Mouse (Mus musculus) ES-CJ7 (cell line): ENCODE data around the gene Golga5.

Experiments
- DNase-seq: peaks from one replicate; pipeline ENCODE4 v3.0.0; 2011; ENCODE audit warnings: low read depth, low spot score

Golga5 gene

GRCm38 (mm10) chr12:102468894-102469764 is at the start of gene Golga5:
Gene Golga5, plus strand, starts transcription at chr12:102469135.
- DNase-seq: peak; percentile 96

- no peak for DNase-seq
Observed at GRCm38 (mm10) chr12:102419544-102419943, 49.4 kb upstream of the Golga5 start.

GRCm38 (mm10) chr12:102420168-102420890 is 48.6 kb upstream of the Golga5 start:
- DNase-seq: no peak

- no peak for DNase-seq
Observed at GRCm38 (mm10) chr12:102422065-102422464, 46.9 kb upstream of the Golga5 start.

DNA sequence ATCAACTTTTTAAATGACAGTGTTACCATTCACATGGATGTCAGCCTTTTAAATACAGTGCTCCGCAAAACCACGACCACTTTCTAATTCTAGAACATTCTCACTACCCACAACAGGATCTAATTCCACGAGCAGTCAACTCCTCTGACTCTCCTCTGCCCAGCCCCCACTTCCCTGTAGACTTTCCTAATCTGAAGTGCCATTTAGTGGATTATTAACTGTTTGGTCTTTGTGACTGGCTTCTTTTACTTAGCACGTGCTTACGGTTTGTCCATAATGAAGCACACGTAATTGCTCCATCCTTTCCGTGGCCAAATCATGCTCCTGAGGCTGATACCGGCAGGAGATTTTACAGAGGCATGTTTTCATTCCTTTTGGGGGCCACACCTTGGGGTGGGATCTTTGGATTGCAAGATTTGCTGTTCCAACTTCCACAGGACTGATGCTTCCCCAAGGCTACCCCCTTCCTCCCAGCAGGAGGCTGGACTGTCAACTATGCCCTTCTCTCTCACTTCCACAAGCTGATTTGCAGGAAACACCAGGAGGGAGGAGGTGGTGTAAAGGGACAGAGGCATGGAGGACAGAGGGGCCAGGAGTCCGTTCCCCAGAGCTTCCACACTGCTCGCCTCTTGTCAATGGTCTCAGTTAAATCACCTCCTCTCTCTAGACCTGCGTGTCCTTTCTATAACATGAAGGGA is 46.2 kb upstream of the Golga5 start:
- DNase-seq: no peak

GRCm38 (mm10) chr12:102423625-102424024 is 45.3 kb upstream of the Golga5 start:
- no peak for DNase-seq

GRCm38 (mm10) chr12:102424456-102424855 is 44.5 kb upstream of the Golga5 start:
- no peak for DNase-seq

- no peak for DNase-seq
Observed at GRCm38 (mm10) chr12:102425048-102425578, 43.8 kb upstream of the Golga5 start.

DNA sequence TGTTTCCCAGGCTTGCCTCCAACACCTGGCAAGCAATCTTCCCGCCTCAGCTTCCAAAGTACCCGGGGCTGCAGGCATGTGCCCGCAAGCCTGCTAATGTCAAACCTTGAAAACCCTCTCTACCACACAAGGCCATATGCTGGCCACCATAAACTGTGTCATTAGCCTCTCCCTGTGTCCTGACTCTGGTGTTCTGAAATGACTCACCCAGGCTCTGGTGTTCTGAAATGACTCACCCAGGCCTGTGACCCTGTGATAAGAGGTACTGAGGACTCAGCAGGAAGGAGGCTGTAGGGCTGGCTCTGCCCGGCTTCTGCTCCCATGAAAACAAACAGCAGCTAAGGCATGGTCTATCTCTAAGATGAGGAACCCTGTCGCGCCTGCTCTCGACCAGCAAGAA is 42.6 kb upstream of the Golga5 start:
- no peak for DNase-seq

DNA sequence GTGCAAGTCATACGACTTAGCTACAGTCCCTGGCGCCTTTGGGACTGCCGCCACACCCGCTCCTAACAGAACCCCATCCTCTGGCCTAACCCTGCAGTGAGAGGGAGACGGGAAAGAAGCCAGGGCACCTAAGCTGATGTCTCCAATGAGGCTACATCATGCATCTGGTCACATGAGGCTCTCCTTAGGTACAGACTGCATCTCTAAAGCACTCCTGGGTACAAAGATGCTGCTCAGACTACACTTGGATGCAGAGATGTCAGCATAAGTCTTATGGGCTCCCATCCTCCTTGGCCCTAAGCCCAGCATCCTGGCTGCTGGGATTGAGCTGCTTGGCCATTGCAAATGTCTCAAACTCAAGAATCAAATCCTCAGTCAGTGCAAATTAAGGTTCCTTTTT is 39.3 kb upstream of the Golga5 start:
- DNase-seq: no peak

- DNase-seq: no peak
Observed at GRCm38 (mm10) chr12:102430228-102430627, 38.7 kb upstream of the Golga5 start.

GRCm38 (mm10) chr12:102432238-102432637 is 36.7 kb upstream of the Golga5 start:
- peak; percentile 60 for DNase-seq

DNA sequence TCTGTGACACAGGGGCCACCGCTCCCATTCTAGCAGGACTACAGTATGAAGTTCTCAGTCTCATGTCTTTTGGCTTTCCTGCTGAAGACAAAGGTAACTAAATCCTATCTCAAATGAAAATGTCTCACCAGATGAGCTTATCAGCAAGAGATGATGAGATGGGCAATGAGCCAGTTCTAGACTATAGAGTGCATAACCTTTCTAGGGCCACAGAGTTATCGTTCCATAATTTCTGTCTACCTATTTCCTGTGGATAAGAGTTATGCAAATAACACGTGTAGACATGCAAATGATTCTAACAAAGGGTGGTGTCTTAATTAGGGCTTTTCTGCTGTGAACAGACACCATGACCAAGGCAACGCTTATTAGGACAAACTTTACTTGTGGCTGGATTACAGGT is 34.8 kb upstream of the Golga5 start:
- DNase-seq: no peak

DNA sequence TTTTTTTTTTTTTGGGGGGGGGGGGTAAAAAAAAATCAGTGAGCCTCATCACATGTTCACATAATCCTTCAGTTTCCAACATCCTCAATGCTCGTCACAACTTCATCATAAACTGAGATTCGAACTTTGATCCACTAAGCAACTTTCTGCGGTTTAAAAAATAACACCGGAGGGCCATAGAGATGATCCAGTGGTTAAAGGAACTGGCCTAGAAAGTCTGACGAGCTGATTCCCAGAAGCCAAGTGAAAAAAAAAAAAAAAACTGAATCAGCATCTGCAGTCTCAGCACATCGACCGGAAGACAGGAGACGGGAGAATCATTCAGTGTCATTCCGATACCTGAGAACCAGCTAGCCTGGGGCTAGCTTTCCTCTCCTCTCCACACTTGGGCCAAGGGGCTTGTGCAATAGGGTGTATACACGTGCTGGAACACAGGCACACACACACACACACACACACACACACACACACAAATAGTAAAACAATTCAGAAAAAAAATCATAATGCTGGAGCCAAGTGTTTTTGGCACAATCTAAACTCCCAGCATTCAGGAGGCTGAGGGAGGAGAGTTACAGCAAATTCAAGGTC is 31.9 kb upstream of the Golga5 start:
- no peak for DNase-seq

DNA sequence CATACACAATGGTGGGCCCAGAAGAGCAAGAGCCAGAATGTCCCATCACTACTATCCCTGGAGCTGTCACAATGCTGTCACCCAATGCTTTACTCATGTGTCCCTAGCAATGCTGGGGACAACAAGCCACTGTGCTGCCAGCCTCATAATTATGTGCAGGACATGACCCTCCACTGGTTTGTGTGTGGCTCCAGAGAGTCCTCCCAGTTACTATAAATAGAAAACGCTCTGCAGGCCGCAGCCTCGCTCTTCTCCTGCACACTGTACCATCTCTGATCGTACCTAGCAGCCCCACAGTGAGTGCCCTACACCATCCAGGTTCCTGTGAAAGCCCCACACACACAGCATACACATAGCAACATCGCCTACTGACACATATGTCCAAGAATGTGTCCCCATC is 31.0 kb upstream of the Golga5 start:
- DNase-seq: no peak

- DNase-seq: peak; percentile 32
Observed at GRCm38 (mm10) chr12:102438983-102439631, 29.8 kb upstream of the Golga5 start.

- DNase-seq: peak; percentile 98
Observed at GRCm38 (mm10) chr12:102439632-102440023, 29.3 kb upstream of the Golga5 start, which contains the start of gene Lgmn. Gene Lgmn, minus strand, starts transcription at chr12:102439813.

DNA sequence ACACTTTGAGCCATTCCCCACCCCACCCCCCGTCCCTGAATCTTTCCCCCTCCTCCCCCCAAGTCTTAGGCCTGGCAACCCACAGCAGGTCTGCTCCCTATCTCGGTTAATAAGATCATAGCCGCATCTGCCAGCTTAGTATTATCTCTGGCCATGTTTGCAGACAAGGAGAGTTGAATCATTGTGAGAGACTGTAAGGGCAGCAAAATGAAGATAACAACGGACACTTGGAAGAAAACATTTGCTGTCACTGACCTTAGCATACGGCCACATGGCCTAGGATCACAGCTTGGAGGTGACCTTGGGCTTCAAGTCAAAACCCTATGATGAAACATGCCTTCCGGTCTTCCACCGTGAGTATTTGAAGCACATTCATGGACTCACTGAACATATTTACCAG is 28.4 kb upstream of the Golga5 start:
- no peak for DNase-seq

DNA sequence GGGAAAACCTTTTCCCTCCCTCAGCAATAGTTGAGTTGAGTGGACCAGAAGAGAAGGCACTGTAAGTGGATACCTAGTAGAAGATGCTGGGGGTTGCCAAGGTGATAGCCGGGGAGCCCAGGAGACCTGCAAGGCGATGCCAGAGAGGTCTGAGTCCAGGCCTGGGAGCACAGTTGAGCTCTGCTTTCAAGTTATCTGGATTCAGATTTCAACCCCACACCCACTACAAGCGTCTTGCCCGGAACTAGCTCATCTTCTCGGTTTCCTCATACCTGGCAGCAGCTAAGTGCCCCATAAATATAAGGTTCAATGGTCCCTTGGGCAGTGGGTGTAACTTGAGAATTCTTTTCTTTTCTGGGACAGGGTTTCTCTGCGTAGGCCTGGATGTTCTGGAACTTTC is 27.8 kb upstream of the Golga5 start:
- DNase-seq: no peak

- DNase-seq: no peak
Observed at GRCm38 (mm10) chr12:102442639-102443038, 26.3 kb upstream of the Golga5 start.

DNA sequence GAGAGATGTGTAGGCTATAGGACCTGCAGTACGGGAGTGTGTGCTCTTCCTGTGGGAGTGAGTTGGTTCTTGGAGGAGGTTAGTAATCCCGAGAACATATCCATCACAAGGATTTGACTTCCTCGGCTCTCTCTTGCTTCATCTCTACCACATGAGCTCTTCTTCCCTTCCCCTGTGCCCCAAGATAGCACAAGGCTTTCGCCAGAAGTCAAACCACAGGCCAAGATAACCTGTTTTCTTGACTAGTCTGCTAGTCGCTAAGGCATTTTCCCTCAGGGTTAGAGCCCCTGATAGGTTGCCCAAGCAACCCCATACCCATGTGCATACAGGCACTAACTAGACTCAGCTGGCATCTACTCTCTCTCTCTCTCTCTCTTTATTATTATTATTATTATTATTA is 25.3 kb upstream of the Golga5 start:
- no peak for DNase-seq
